Mouse (Mus musculus) megakaryocyte, embryonic 14.5 days (primary cell): ENCODE data around the gene Dach1.

Experiments
- FLI1 ChIP-seq: IDR thresholded peaks from 2 replicates; pipeline ENCODE4 v1.6.1; 2012; ENCODE audit warnings: low read length, inconsistent platforms, mixed read lengths
- GATA1 ChIP-seq: IDR thresholded peaks from 3 replicates; pipeline ENCODE4 v1.6.1; 2012; ENCODE audit warnings: mixed read lengths, low read length, inconsistent platforms, borderline replicate concordance

- TF ChIP-seq FLI1, result no peak
- no peak for TF ChIP-seq GATA1
Observed at GRCm38 (mm10) chr14:98084720-98085119, 84.8 kb downstream of the Dach1 start.
